23 mouse cellular contexts compared by ENCODE assay signal in genomic region chr5:134458416-134458815, GRCm38 (mm10). TPM values are rescaled to one million over a fixed set of nuclear protein-coding genes. Genes with fewer than 3 reads are reported as not detected.
A peak's percentile ranks its signal among the peaks of the same experiment; 100 is the strongest.
DNase-seq lines count a peak whose midpoint lies in the region; ATAC-seq and TF ChIP-seq lines count a peak whose summit lies in the region.
"Had no signal": no experiment of that assay in that cellular context is flagged by ENCODE, and none has a peak within 500 bp of the region (broad histone marks: within the 10 kb centered on the region; RNA-seq: fewer than 3 reads in every experiment).

No protein-coding gene starts in this region.

- H3K4me1 ChIP-seq in midbrain, embryonic 11.5 days (ENCODE audit: control insufficient read depth, insufficient read depth, low read length), result peaks cover 16% of the 10 kb centered on the region
- H3K4me1 ChIP-seq in midbrain, postnatal 0 days (ENCODE audit: insufficient read depth, low read length), result peaks cover 3% of the 10 kb centered on the region; the same call in 1 of the 2 replicates
- H3K4me1 ChIP-seq in brown adipose tissue, adult 24 weeks (ENCODE audit: control insufficient read depth, insufficient read depth, insufficient read length, low read length), result no peaks in the 10 kb centered on the region
- peaks cover 10% of the 10 kb centered on the region; the same call in 1 of the 2 replicates for H3K4me1 ChIP-seq in lung, adult 2 months (ENCODE audit: control insufficient read depth, insufficient read depth, low read length)

- H3K4me2 ChIP-seq in midbrain, embryonic 11.5 days, result no peak overlapping the region
- H3K4me2 ChIP-seq in midbrain, postnatal 0 days (ENCODE audit: low read depth, low read length, poor library complexity, severe bottlenecking), result no peak overlapping the region
- H3K4me2 ChIP-seq: embryonic facial prominence, embryonic 13.5 days; embryonic facial prominence, embryonic 15.5 days; forebrain, embryonic 12.5 days had no signal

- no peak overlapping the region for H3K27ac ChIP-seq in midbrain, embryonic 11.5 days (ENCODE audit: low read depth, low read length)
- H3K27ac ChIP-seq in midbrain, postnatal 0 days (ENCODE audit: low read depth, low read length), result no peak overlapping the region
- peak overlapping the region; percentile 89 for H3K27ac ChIP-seq in brown adipose tissue, adult 24 weeks (replicated peaks; ENCODE audit: low read depth, low read length)
- H3K27ac ChIP-seq: embryonic facial prominence, embryonic 13.5 days; embryonic facial prominence, embryonic 15.5 days; forebrain, embryonic 10.5 days; forebrain, embryonic 12.5 days had no signal

- H3K9me3 ChIP-seq in midbrain, embryonic 11.5 days (ENCODE audit: control insufficient read depth, low read length), result no peaks in the 10 kb centered on the region
- H3K9me3 ChIP-seq in midbrain, postnatal 0 days (ENCODE audit: low read length), result no peaks in the 10 kb centered on the region
- H3K9me3 ChIP-seq: embryonic facial prominence, embryonic 13.5 days; embryonic facial prominence, embryonic 15.5 days; forebrain, embryonic 10.5 days; forebrain, embryonic 12.5 days had no signal

- no peak overlapping the region for H3K9ac ChIP-seq in midbrain, embryonic 11.5 days (ENCODE audit: low read length)
- H3K9ac ChIP-seq in midbrain, postnatal 0 days (replicated peaks; ENCODE audit: low read length, poor library complexity, severe bottlenecking), result no peak overlapping the region
- H3K9ac ChIP-seq: embryonic facial prominence, embryonic 13.5 days; embryonic facial prominence, embryonic 15.5 days; forebrain, embryonic 12.5 days had no signal

- TF ChIP-seq POLR2A in lung, adult 2 months (IDR thresholded peaks at IDR 0.05; ENCODE audit: borderline replicate concordance, extremely low read depth, low read depth, low read length), result no peak

- WGBS in midbrain, embryonic 11.5 days, result 82% methylated on average over 3 of the region's 3 CpGs
- WGBS in midbrain, postnatal 0 days, result 94% methylated on average over 3 of the region's 3 CpGs
- 80% methylated on average over 3 of the region's 3 CpGs for WGBS in lung, adult 2 months

- H3K36me3 ChIP-seq in midbrain, embryonic 11.5 days (ENCODE audit: control insufficient read depth, insufficient read depth, low read length), result no peaks in the 10 kb centered on the region
- H3K36me3 ChIP-seq in midbrain, postnatal 0 days (ENCODE audit: insufficient read depth, low read length), result no peaks in the 10 kb centered on the region
- H3K36me3 ChIP-seq: embryonic facial prominence, embryonic 15.5 days; forebrain, embryonic 12.5 days had no signal

- no peak for ATAC-seq in midbrain, embryonic 11.5 days (ENCODE audit: low FRiP score)
- no peak for ATAC-seq in midbrain, postnatal 0 days (ENCODE audit: low FRiP score)
- ATAC-seq: forebrain, embryonic 14.5 days; forebrain, embryonic 16.5 days had no signal

- no peaks in the 10 kb centered on the region for H3K27me3 ChIP-seq in midbrain, embryonic 11.5 days (ENCODE audit: control insufficient read depth, insufficient read depth, low read length)
- no peaks in the 10 kb centered on the region for H3K27me3 ChIP-seq in midbrain, postnatal 0 days (ENCODE audit: insufficient read depth, low read length)
- H3K27me3 ChIP-seq: embryonic facial prominence, embryonic 13.5 days; embryonic facial prominence, embryonic 15.5 days; forebrain, embryonic 12.5 days had no signal

- no peak overlapping the region for H3K4me3 ChIP-seq in midbrain, embryonic 11.5 days (ENCODE audit: low read depth, low read length)
- no peak overlapping the region for H3K4me3 ChIP-seq in midbrain, postnatal 0 days (ENCODE audit: low read depth, low read length)
- peak overlapping the region; percentile 9 for H3K4me3 ChIP-seq in brown adipose tissue, adult 24 weeks (ENCODE audit: insufficient read depth, low read depth, low read length)
- no peak overlapping the region for H3K4me3 ChIP-seq in lung, adult 2 months (replicated peaks; ENCODE audit: extremely low read depth, low read depth, low read length)
- H3K4me3 ChIP-seq: embryonic facial prominence, embryonic 13.5 days; embryonic facial prominence, embryonic 15.5 days; erythroblast, embryonic 14.5 days; forebrain, embryonic 10.5 days; forebrain, embryonic 12.5 days had no signal

- TF ChIP-seq CTCF in midbrain, postnatal 0 days (IDR thresholded peaks at IDR 0.05), result no peak
- no peak for TF ChIP-seq CTCF in lung, adult 2 months (IDR thresholded peaks at IDR 0.05; ENCODE audit: insufficient read depth, low read length)

- peak; percentile 56 for DNase-seq in adrenal gland, postnatal 14 days
- DNase-seq in adrenal gland, postnatal 36 days, result no peak
- DNase-seq in midbrain, embryonic 11.5 days (ENCODE audit: low spot score, missing footprints), result peak; percentile 51
- no peak for DNase-seq in midbrain, postnatal 0 days (ENCODE audit: low spot score)
- peak; percentile 8 for DNase-seq in thymus, postnatal 4 days
- no peak for DNase-seq in thymus, postnatal 25 days
- DNase-seq in lung, adult 2 months, result no peak
- DNase-seq: adrenal gland, adult 8-10 months; cerebellum, adult 11 months; cerebellum, adult 18-20 months; cerebellum, adult 8-10 months; cerebellum, adult 9-11 months; cerebellum, postnatal 14 days; cerebellum, postnatal 36 days; embryo, embryonic 11 days had no signal

RNA-seq across cellular contexts. Expression of gene Gtf2ird1, which starts 1.9 kb away (rescaled TPM):
- total RNA-seq in adrenal gland, postnatal 14 days (2021), result 61.7 and 69.6 TPM in 2 replicates
- total RNA-seq in adrenal gland, postnatal 36 days (2021), result 10 to 100 TPM; 44.4 to 59.1 TPM
- 86.5 and 88.1 TPM in 2 replicates for polyA plus RNA-seq in midbrain, embryonic 11.5 days (2014; fragmentation: Nextera tagmentation; extraction: Ambion mirVana)
- total RNA-seq in midbrain, postnatal 0 days (2014; rRNA removed), result 53.4 and 69.5 TPM in 2 replicates
- 50.9 and 54.3 TPM in 2 replicates for polyA plus RNA-seq in midbrain, postnatal 0 days (2015; fragmentation: Nextera tagmentation; extraction: Ambion mirVana)
- polyA plus RNA-seq in brown adipose tissue, adult 24 weeks (2012; ENCODE audit: insufficient read depth, insufficient read length, missing spikeins), result 37.9 and 80.1 TPM in 2 replicates
- polyA plus RNA-seq in lung, adult 2 months (2012; rRNA removed), result 16.8 and 23.4 TPM in 2 replicates

Comparison
In these comparisons a context has a peak if more than half of its experiments do, and no peak if none do; other contexts are left out.
1. DNase-seq: peak in adrenal gland, postnatal 14 days (single experiment), midbrain, embryonic 11.5 days (single experiment) and thymus, postnatal 4 days (single experiment); none in adrenal gland, postnatal 36 days (0 of 2), midbrain, postnatal 0 days (single experiment), thymus, postnatal 25 days (single experiment) and lung, adult 2 months (single experiment).